Mouse (Mus musculus) forebrain, embryonic 12.5 days (tissue): Measurements from ENCODE around the gene Abl1. TPM values are rescaled to one million over a fixed set of nuclear protein-coding genes. Genes with fewer than 3 reads are reported as not detected.

Experiments used
- ATAC-seq: fragments of 200-750 bp; cut with Nextera tagmentation; 2 replicates; pipeline ENCODE4 v1.8.0; 2017; ENCODE audit warnings: moderate TSS enrichment; ENCODE audit not compliant: low FRiP score
- H3K27ac ChIP-seq: fragments of 300-500 bp; sonication (generic); 2 replicates; pipeline ENCODE4 v1.5.1; 2016; ENCODE audit warnings: mild to moderate bottlenecking
- H3K27me3 ChIP-seq: fragments of 300-500 bp; sonication (generic); 2 replicates; pipeline ENCODE4 v1.6.1; 2016; ENCODE audit warnings: mild to moderate bottlenecking
- H3K36me3 ChIP-seq: fragments of 300-500 bp; sonication (generic); replicated peaks from 2 replicates; pipeline ENCODE4 v1.6.1; 2016; ENCODE audit warnings: mild to moderate bottlenecking
- H3K4me1 ChIP-seq: fragments of 300-500 bp; sonication (generic); 2 replicates; pipeline ENCODE4 v1.6.1; 2016
- H3K4me2 ChIP-seq: fragments of 300-500 bp; sonication (generic); 2 replicates; pipeline ENCODE4 v1.6.1; 2016; ENCODE audit warnings: mild to moderate bottlenecking, moderate library complexity
- H3K4me3 ChIP-seq: fragments of 300-500 bp; sonication (generic); replicated peaks from 2 replicates; pipeline ENCODE4 v1.5.1; 2016; ENCODE audit warnings: mild to moderate bottlenecking
- H3K9ac ChIP-seq: fragments of 300-500 bp; sonication (generic); 2 replicates; pipeline ENCODE4 v1.6.1; 2016; ENCODE audit warnings: mild to moderate bottlenecking
- H3K9me3 ChIP-seq: fragments of 300-500 bp; sonication (generic); 2 replicates; pipeline ENCODE4 v1.6.1; 2016
- WGBS: fragments of 180-500 bp; shearing (Covaris S2); methylation state at CpG from one replicate; pipeline ENCODE4 v1.1.7; 2016; 5-methylcytosine and 5-hydroxymethylcytosine counted together
- polyA plus RNA-seq: library from polyadenylated mRNA; unstranded; fragments of >200 nt; fragmentation: Nextera tagmentation; extraction: Ambion mirVana; gene quantifications from 2 replicates; pipeline ENCODE4 v1.2.1, GENCODE M21; 2016

The Abl1 gene
- polyA plus RNA-seq, 1 experiment from 2014 or later: 44.4 TPM

DNA sequence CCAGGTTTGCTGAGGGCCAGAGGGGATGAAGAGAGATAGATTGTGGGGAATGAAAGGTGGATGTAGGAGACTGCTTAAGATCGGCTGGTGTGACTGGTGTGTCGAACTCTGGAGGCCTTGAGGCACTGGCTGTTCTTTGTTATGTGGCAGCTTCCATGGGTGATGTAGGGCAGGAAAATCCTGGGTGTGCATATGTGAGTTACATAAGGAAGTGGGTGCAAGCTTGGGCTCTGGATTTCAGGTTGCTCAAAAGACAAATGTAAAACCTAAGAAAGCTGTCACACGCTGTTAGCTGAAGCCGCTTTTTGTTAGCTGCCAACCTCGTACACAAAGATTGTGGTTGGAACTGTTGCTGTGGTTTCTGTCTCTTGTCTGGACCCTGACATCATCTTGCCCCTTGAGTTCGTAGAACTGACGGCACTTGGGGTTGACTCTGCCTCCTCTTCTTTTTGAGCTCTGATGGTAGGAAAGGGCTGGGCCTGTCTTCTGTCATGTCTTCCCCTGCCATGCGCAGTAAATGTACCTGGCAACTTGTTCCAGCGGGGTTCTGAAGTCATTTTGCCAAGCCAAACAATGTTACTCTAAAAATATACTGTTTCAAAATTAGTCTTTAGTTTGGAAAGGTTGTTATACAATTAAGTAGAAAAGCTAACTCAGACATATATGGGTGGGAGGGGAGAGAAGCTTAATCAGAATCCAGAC, 39.6 kb downstream of the Abl1 start:
- no peak for ATAC-seq
- Histone ChIP-seq H3K4me3 (no peak overlapping the region), H3K4me1 (peaks cover 5% of the 10 kb centered on the region; the same call in 1 of the 2 replicates), H3K9ac (no peak overlapping the region), H3K36me3 (no peaks in the 10 kb centered on the region), H3K27ac (no peak overlapping the region), H3K9me3 (no peaks in the 10 kb centered on the region), H3K4me2 (no peak overlapping the region), H3K27me3 (no peaks in the 10 kb centered on the region)
- 94% methylated on average over 9 of the region's 9 CpGs for WGBS

GRCm38 (mm10) chr2:31730640-31731039, 42.5 kb downstream of the Abl1 start:
- peaks cover 5% of the 10 kb centered on the region; the same call in 1 of the 2 replicates for H3K4me1 ChIP-seq
- H3K9me3 ChIP-seq: no peaks in the 10 kb centered on the region
- H3K4me3 ChIP-seq: no peak overlapping the region
- H3K9ac ChIP-seq: no peak overlapping the region
- H3K27me3 ChIP-seq: no peaks in the 10 kb centered on the region
- no peak for ATAC-seq
- no peak overlapping the region for H3K27ac ChIP-seq
- H3K4me2 ChIP-seq: no peak overlapping the region
- H3K36me3 ChIP-seq: no peaks in the 10 kb centered on the region
- WGBS: 92% methylated on average over 5 of the region's 5 CpGs

DNA sequence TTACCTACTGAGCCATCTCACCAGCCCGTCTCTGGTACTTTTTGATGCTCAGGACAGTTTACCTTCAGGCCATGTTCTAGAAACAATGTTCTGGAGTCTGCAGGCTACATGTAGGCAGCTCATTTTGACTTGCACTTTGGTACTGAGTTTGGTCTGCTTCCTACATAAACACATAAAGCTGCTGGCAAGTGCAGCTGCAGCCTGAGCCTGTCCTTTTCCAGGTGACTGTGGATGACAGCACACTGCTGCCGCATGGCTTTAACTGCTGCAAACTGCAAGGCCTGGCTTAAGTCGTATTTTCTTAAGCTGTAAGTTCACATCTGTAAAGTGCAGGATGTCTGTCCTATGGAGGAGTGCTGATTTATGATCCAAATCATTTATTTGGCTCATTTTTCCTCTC, 44.3 kb downstream of the Abl1 start:
- no peak overlapping the region for H3K4me2 ChIP-seq
- no peak overlapping the region for H3K27ac ChIP-seq
- no peak for ATAC-seq
- H3K4me1 ChIP-seq: peaks cover 5% of the 10 kb centered on the region; the same call in 1 of the 2 replicates
- 79% methylated on average over 3 of the region's 3 CpGs for WGBS
- no peak overlapping the region for H3K4me3 ChIP-seq
- no peak overlapping the region for H3K9ac ChIP-seq
- H3K9me3 ChIP-seq: no peaks in the 10 kb centered on the region
- H3K27me3 ChIP-seq: no peaks in the 10 kb centered on the region
- H3K36me3 ChIP-seq: no peaks in the 10 kb centered on the region

GRCm38 (mm10) chr2:31733558-31733957, 45.4 kb downstream of the Abl1 start:
- Histone ChIP-seq H3K9me3 (no peaks in the 10 kb centered on the region), H3K4me1 (peaks cover 5% of the 10 kb centered on the region; the same call in 1 of the 2 replicates), H3K27me3 (no peaks in the 10 kb centered on the region), H3K4me3 (no peak overlapping the region), H3K36me3 (no peaks in the 10 kb centered on the region), H3K27ac (no peak overlapping the region), H3K4me2 (no peak overlapping the region), H3K9ac (no peak overlapping the region)
- ATAC-seq: no peak
- WGBS: 83% methylated on average over 5 of the region's 5 CpGs

GRCm38 (mm10) chr2:31739041-31739440, 50.9 kb downstream of the Abl1 start:
- H3K4me2 ChIP-seq: no peak overlapping the region
- H3K27ac ChIP-seq: no peak overlapping the region
- no peaks in the 10 kb centered on the region for H3K9me3 ChIP-seq
- no peaks in the 10 kb centered on the region for H3K27me3 ChIP-seq
- H3K36me3 ChIP-seq: no peaks in the 10 kb centered on the region
- H3K4me1 ChIP-seq: peaks cover 3% of the 10 kb centered on the region; the same call in 1 of the 2 replicates
- H3K9ac ChIP-seq: no peak overlapping the region
- no peak overlapping the region for H3K4me3 ChIP-seq
- WGBS: 78% methylated on average over 3 of the region's 3 CpGs
- ATAC-seq: no peak

DNA sequence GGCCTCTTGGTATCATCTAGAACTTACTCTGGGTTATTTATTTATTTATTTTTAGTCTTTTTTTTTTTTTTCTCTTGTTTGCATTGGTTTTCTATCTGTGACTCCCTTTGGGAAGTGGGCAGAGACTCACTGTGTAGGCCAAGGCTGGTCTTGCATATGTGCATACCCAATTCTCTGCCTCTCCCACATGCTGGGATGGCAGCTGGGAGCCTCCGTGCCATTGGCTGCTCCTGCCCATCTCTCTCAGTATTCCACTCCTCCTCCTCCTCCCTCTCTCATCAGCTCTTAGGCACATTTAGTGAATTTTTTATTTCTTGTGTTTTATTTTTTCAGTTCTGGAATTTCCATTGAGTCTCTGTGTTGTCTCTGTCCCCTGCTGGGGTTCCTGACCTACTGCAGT, 53.6 kb downstream of the Abl1 start:
- no peak overlapping the region for H3K4me3 ChIP-seq
- H3K36me3 ChIP-seq: no peaks in the 10 kb centered on the region
- H3K27ac ChIP-seq: no peak overlapping the region
- H3K9ac ChIP-seq: no peak overlapping the region
- WGBS: 35% methylated on average over 1 of the region's 1 CpGs
- ATAC-seq: no peak
- no peak overlapping the region for H3K4me2 ChIP-seq
- no peaks in the 10 kb centered on the region for H3K9me3 ChIP-seq
- peaks cover 8% of the 10 kb centered on the region for H3K4me1 ChIP-seq
- H3K27me3 ChIP-seq: no peaks in the 10 kb centered on the region

DNA sequence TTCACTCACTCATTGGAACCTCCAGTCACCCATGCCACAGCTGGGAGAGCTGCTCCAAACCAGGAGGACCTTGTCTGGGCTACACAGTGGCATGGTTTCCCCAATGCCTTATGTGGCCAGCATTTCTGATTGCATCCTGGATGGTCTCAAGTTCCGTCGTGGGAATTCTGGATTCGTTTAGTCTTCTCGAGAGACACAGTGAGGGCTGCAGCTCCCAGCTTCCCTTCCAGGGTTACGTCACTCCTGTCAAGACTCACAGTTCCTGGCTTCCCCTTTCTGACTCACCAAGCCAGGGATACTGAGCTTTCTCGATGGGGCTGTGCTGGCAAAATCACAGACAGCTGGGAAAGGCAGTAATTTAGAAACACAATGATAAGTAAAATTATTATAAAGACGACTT, 54.0 kb downstream of the Abl1 start:
- ATAC-seq: no peak
- H3K27me3 ChIP-seq: no peaks in the 10 kb centered on the region
- H3K27ac ChIP-seq: no peak overlapping the region
- no peak overlapping the region for H3K9ac ChIP-seq
- H3K4me1 ChIP-seq: peaks cover 11% of the 10 kb centered on the region
- no peak overlapping the region for H3K4me2 ChIP-seq
- no peaks in the 10 kb centered on the region for H3K36me3 ChIP-seq
- no peak overlapping the region for H3K4me3 ChIP-seq
- no peaks in the 10 kb centered on the region for H3K9me3 ChIP-seq
- 55% methylated on average over 7 of the region's 7 CpGs for WGBS

DNA sequence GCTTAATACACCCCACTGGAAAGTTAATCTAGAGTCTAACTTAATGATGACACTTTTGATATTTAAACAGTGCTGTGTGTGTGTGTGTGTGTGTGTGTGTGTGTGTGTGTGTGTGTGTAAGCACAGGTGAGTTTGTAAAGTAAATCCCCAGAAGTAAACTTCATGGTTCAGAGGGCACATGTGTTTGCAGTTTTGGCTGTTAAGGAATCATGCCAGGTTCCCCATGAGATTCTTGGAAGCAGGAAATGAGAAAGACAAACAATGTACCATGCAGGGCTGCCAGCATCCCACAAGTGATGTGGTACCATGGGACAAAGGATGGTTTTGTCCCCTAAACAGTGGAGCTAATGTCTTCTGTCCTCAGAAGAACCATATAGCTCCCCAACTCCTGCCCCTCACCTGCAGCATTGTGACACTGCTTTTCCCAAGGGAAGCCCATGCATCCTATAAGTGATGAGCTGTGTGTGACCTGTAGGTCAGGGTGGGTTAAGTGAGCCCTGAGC, 57.6 kb downstream of the Abl1 start:
- Histone ChIP-seq H3K4me1 (peaks cover 22% of the 10 kb centered on the region), H3K36me3 (no peaks in the 10 kb centered on the region), H3K9ac (no peak overlapping the region), H3K27me3 (no peaks in the 10 kb centered on the region), H3K4me2 (no peak overlapping the region), H3K4me3 (no peak overlapping the region), H3K9me3 (no peaks in the 10 kb centered on the region), H3K27ac (no peak overlapping the region)
- no peak for ATAC-seq

DNA sequence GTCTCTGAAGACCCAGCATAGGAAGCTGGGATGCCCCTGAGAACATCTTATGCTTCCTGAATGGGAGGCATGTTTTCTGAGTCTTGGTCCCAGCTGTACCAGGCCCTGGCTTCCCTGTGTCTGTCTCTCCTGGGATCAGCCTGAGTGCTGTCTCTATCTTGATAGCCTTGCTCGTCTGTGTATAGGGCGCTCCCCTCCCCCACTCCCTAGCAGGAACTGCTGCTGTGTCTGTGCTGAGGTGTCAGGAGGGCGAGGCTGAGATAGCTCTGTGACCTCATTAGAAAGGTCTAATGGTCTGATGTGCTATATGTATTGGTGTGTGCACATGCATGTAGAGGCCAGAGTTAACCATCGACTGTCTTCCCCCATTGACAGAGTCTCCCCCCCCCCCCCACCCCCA, 58.7 kb downstream of the Abl1 start:
- Histone ChIP-seq H3K27me3 (no peaks in the 10 kb centered on the region), H3K27ac (no peak overlapping the region), H3K9me3 (no peaks in the 10 kb centered on the region), H3K4me2 (no peak overlapping the region), H3K4me3 (no peak overlapping the region), H3K4me1 (peaks cover 20% of the 10 kb centered on the region), H3K9ac (no peak overlapping the region), H3K36me3 (no peaks in the 10 kb centered on the region)
- 56% methylated on average over 4 of the region's 4 CpGs for WGBS
- no peak; the same call in 1 of the 2 replicates for ATAC-seq

DNA sequence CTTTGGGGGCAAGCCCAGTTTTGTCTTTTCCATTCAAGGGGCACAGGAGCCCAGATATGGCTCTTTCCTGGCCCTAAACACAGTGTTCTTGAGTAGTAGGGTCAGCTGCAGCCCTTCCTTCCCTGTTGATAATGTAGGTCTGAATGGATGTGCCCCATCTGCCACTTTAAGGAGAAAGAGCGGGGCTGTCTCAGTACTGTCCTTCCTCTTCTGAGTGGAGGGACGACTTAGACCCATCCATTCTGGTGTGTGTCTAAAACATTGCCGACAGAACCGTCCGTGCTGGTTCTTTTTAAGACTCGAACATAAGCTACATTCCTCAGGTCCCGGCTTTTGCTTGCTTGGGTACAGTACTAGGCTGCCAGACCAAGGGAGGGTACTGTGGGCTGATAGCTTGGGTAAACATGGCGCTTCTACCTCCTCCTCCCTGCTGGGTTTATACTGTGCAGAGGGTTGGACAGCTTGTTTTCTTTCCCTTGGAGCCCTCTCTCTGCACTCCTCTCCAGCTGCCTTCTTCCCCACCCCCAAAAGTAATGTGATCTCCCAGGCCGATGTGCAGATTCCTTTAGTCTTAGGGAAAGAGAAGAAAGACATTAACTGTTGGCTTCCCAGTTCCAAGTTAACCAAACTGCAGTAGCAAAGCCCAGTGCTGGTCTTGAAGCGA, 61.0 kb downstream of the Abl1 start:
- Histone ChIP-seq H3K9me3 (0 out of 2 replicates have a peak, but pooled peaks cover 5% of the 10 kb centered on the region), H3K27ac (peak overlapping the region; percentile 44; the same call in 1 of the 2 replicates)

GRCm38 (mm10) chr2:31750133-31750532, 62.0 kb downstream of the Abl1 start:
- peaks cover 19% of the 10 kb centered on the region for H3K4me1 ChIP-seq
- no peak for ATAC-seq
- H3K4me3 ChIP-seq: no peak overlapping the region
- no peaks in the 10 kb centered on the region for H3K36me3 ChIP-seq
- no peak overlapping the region for H3K27ac ChIP-seq
- H3K9ac ChIP-seq: no peak overlapping the region
- H3K4me2 ChIP-seq: no peak overlapping the region
- no peaks in the 10 kb centered on the region for H3K27me3 ChIP-seq
- 87% methylated on average over 5 of the region's 5 CpGs for WGBS
- 0 out of 2 replicates have a peak, but pooled peaks cover 5% of the 10 kb centered on the region for H3K9me3 ChIP-seq

More for the DNA sequence above, 61.0 kb downstream of the Abl1 start:
- no peak for ATAC-seq
- peak overlapping the region; percentile 8 for H3K4me2 ChIP-seq
- no peak overlapping the region for H3K4me3 ChIP-seq
- H3K9ac ChIP-seq: no peak overlapping the region
- peaks cover 19% of the 10 kb centered on the region for H3K4me1 ChIP-seq
- no peaks in the 10 kb centered on the region for H3K27me3 ChIP-seq
- H3K36me3 ChIP-seq: no peaks in the 10 kb centered on the region
- WGBS: 27% methylated on average over 10 of the region's 10 CpGs

DNA sequence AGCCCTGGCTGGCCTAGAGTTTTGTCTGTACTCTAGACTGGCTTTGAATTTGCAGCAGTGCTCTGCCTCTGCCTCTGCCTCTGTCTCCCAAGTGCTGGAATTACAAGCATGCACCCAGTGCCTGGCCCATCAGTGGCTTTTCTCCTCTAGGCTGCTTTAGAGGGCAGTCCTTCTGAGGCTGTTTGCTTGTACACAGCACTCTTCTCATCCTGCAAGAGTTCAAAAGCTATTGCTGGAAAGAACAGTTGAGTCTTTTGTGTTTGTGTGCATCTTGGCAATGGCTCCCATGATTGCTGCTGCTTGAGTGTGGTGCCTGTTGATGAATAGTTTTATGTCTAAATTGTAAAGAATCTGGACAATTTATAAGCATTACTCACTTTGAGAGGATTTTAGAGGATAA, 69.3 kb downstream of the Abl1 start:
- H3K9ac ChIP-seq: no peak overlapping the region
- no peaks in the 10 kb centered on the region for H3K36me3 ChIP-seq
- H3K27me3 ChIP-seq: no peaks in the 10 kb centered on the region
- ATAC-seq: no peak
- H3K4me1 ChIP-seq: peaks cover 33% of the 10 kb centered on the region
- H3K9me3 ChIP-seq: 0 out of 2 replicates have a peak, but pooled peaks cover 5% of the 10 kb centered on the region
- no peak overlapping the region for H3K4me3 ChIP-seq
- H3K27ac ChIP-seq: no peak overlapping the region
- no peak overlapping the region for H3K4me2 ChIP-seq
